Mouse (Mus musculus) cortical plate, adult 2 months (tissue): Measurements from ENCODE around the gene Adamtsl1.

Experiments
- CTCF ChIP-seq: fragments of 200-500 bp; IDR thresholded peaks from 2 replicates; pipeline ENCODE4 v1.5.1; 2011; ENCODE audit warnings: mild to moderate bottlenecking, control low read depth, low read length; ENCODE audit not compliant: insufficient read depth; ENCODE audit errors: extremely low read depth
- POLR2A ChIP-seq: fragments of 200-500 bp; IDR thresholded peaks from 2 replicates; pipeline ENCODE4 v1.6.1; 2011; ENCODE audit warnings: mild to moderate bottlenecking, low read length, control low read depth; ENCODE audit not compliant: insufficient read depth; ENCODE audit errors: extremely low read depth

DNA sequence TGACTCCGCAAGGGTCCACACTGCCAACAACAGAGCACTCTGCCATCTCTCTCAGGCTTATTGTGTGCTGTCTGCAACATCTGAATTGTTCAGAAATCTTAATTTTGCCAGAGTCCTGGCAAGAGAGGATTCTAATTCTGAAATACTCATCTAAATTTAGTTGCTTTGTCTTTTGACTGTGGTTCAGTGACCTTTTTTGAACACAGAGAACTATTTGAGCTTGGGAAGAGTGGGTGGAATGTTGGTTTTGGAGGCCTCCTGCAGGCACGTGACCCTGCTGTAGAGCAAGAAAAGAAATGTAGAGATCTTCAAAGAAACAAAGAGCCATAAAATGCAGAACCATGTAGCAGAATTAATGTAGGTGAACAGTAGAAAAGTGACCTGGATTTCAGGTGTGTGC, 445.0 kb downstream of the Adamtsl1 start:
- TF ChIP-seq CTCF (no peak), POLR2A (no peak)
